Mouse (Mus musculus) spleen, adult 2 months (tissue): ENCODE measurements around the gene Hacl1.

Source experiments
- CTCF ChIP-seq: fragments of 200-500 bp; IDR thresholded peaks from 2 replicates; pipeline ENCODE4 v1.5.1; 2011; ENCODE audit warnings: mild to moderate bottlenecking, inconsistent platforms; ENCODE audit not compliant: insufficient read depth, insufficient read length, insufficient replicate concordance; ENCODE audit errors: extremely low read depth
- POLR2A ChIP-seq: fragments of 200-500 bp; IDR thresholded peaks from 2 replicates; pipeline ENCODE4 v1.6.1; 2011; ENCODE audit warnings: low read depth, low read length, inconsistent platforms

DNA sequence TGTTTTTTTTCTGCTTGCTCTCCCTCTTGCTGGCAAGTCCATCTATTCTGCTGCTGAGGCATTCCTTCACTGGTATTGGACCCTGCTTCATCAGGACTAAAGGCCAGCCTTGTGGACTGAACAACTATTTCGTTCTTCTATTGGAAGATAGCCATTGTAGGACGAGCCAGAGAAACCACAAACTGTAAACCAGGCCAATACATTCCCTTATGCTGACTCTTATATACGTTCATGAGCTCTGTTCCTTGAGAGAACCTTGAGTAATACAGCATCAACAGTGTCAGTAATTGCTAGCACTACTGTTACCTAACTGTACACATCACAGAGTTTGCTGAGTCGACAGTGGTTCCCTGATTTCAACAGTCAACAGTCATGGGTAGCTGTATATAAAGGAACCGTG, 27.4 kb downstream of the Hacl1 start:
- TF ChIP-seq CTCF (no peak), POLR2A (no peak)
